ENCODE assay signal across 7 mouse cellular contexts in genomic region chr1:156672720-156673475, GRCm38 (mm10). TPM values are rescaled to one million over a fixed set of nuclear protein-coding genes. Genes with fewer than 3 reads are reported as not detected.
DNase-seq lines count a peak whose midpoint lies in the region; ATAC-seq and TF ChIP-seq lines count a peak whose summit lies in the region.

No protein-coding gene starts in this region.

- no peak for ATAC-seq in forebrain, postnatal 0 days
- no peak for ATAC-seq in liver, embryonic 12.5 days

- H3K9ac ChIP-seq in MEL (ENCODE audit: control insufficient read depth, low read depth, low read length, poor library complexity, severe bottlenecking), result peak overlapping the region; percentile 82
- no peak overlapping the region for H3K9ac ChIP-seq in forebrain, postnatal 0 days
- peak overlapping the region; percentile 69 for H3K9ac ChIP-seq in liver, embryonic 12.5 days

- TF ChIP-seq POLR2A in MEL (IDR thresholded peaks at IDR 0.05; ENCODE audit: control insufficient read depth in 1 of 2, insufficient read depth in 1 of 2, low read depth in 1 of 2, low read length in 2 of 2, poor library complexity in 1 of 2), result peak in 1 of 2 experiments; percentile 49; a peak in 1 of 4 replicates

- H3K4me1 ChIP-seq in MEL (ENCODE audit: control insufficient read depth in 1 of 2, insufficient read depth in 2 of 2, low read length in 2 of 2), result peaks cover 0 to under 1% of the 10 kb centered on the region in 2 experiments; a peak in 1 of 4 replicates
- no peaks in the 10 kb centered on the region for H3K4me1 ChIP-seq in forebrain, postnatal 0 days (ENCODE audit: insufficient read depth)
- peaks cover 22% of the 10 kb centered on the region for H3K4me1 ChIP-seq in liver, embryonic 12.5 days

- no peak for TF ChIP-seq RAD21 in MEL (IDR thresholded peaks at IDR 0.05; ENCODE audit: low read depth, low read length)

- peak overlapping the region; percentile 92 for H3K4me2 ChIP-seq in forebrain, postnatal 0 days (ENCODE audit: low read depth)
- peak overlapping the region; percentile 99 for H3K4me2 ChIP-seq in liver, embryonic 12.5 days

- WGBS in forebrain, postnatal 0 days, result 9% methylated on average over 14 of the region's 14 CpGs
- 9% methylated on average over 14 of the region's 14 CpGs for WGBS in liver, embryonic 12.5 days (ENCODE audit: insufficient replicate concordance)

- H3K27me3 ChIP-seq in MEL (ENCODE audit: control insufficient read depth in 1 of 2, insufficient read depth in 2 of 2, low read length in 2 of 2), result no peaks in the 10 kb centered on the region
- H3K27me3 ChIP-seq in forebrain, postnatal 0 days (ENCODE audit: insufficient read depth, low read length), result 0 out of 2 replicates have a peak, but pooled peaks cover 3% of the 10 kb centered on the region
- peaks cover 23% of the 10 kb centered on the region; the same call in 1 of the 2 replicates for H3K27me3 ChIP-seq in liver, embryonic 12.5 days (replicated peaks)

- H3K36me3 ChIP-seq in MEL (ENCODE audit: control insufficient read depth in 1 of 2, insufficient read depth in 2 of 2, low read length in 2 of 2), result peaks cover 0 to 3% of the 10 kb centered on the region in 2 experiments; a peak in 2 of 4 replicates
- no peaks in the 10 kb centered on the region for H3K36me3 ChIP-seq in forebrain, postnatal 0 days (ENCODE audit: insufficient read depth)
- no peaks in the 10 kb centered on the region for H3K36me3 ChIP-seq in liver, embryonic 12.5 days

- H3K4me3 ChIP-seq in MEL (ENCODE audit: control insufficient read depth in 1 of 2, insufficient read depth in 1 of 2, low read depth in 2 of 2, low read length in 2 of 2), result peak overlapping the region; percentile 83 to 97
- peak overlapping the region; percentile 48 for H3K4me3 ChIP-seq in forebrain, postnatal 0 days (ENCODE audit: low read depth, low read length)
- H3K4me3 ChIP-seq in liver, embryonic 12.5 days, result peak overlapping the region; percentile 72

- no peak for TF ChIP-seq EP300 in MEL (IDR thresholded peaks at IDR 0.05; ENCODE audit: low read depth in 1 of 2, low read length in 2 of 2)

- TF ChIP-seq CTCF in MEL (IDR thresholded peaks at IDR 0.05 in 2 of 3, conservative IDR thresholded peaks at IDR 0.05 in 1 of 3; ENCODE audit: control insufficient read depth in 1 of 3, insufficient read depth in 1 of 3, low read depth in 2 of 3, low read length in 3 of 3, poor library complexity in 1 of 3, severe bottlenecking in 1 of 3), result no peak
- no peak for TF ChIP-seq CTCF in forebrain, postnatal 0 days (IDR thresholded peaks at IDR 0.05; ENCODE audit: low read depth)

- DNase-seq in B cell, adult 2 months, result peak; percentile 57 to 63
- peak; percentile 83 for DNase-seq in MEL (ENCODE audit: low read depth, low spot score)
- no peak for DNase-seq in forebrain, postnatal 0 days
- DNase-seq in retina, embryonic 14.5 days (ENCODE audit: low spot score), result peak; percentile 68
- DNase-seq in right cerebral cortex, postnatal 36 days (ENCODE audit: low spot score in 2 of 2), result no peak
- no peak for DNase-seq in layer of hippocampus, adult 8-10 months (ENCODE audit: low spot score in 2 of 2)

- no peaks in the 10 kb centered on the region for H3K9me3 ChIP-seq in MEL (replicated peaks; ENCODE audit: insufficient read depth, low read length)
- H3K9me3 ChIP-seq in forebrain, postnatal 0 days (ENCODE audit: low read length), result no peaks in the 10 kb centered on the region
- H3K9me3 ChIP-seq in liver, embryonic 12.5 days (replicated peaks), result no peaks in the 10 kb centered on the region

- H3K27ac ChIP-seq in MEL (ENCODE audit: control insufficient read depth, low read depth, low read length), result peak overlapping the region; percentile 74
- H3K27ac ChIP-seq in forebrain, postnatal 0 days (ENCODE audit: low read depth, low read length), result no peak overlapping the region
- no peak overlapping the region for H3K27ac ChIP-seq in liver, embryonic 12.5 days

- no peaks in the 10 kb centered on the region; the same call in 1 of the 2 replicates for H3K79me2 ChIP-seq in MEL (ENCODE audit: control insufficient read depth, insufficient read depth, low read length, poor library complexity)

TF ChIP-seq in MEL, 35 proteins besides CTCF, POLR2A, EP300 and RAD21:
- TF ChIP-seq USF1 (IDR thresholded peaks at IDR 0.05; ENCODE audit: low read depth, low read length) (peak; percentile 64), GATA1 (IDR thresholded peaks at IDR 0.05; ENCODE audit: low read depth, low read length) (no peak), ELF1 (IDR thresholded peaks at IDR 0.05; ENCODE audit: low read depth, low read length) (peak; percentile 40; the same call in 1 of the 2 replicates), MXI1 (IDR thresholded peaks at IDR 0.05; ENCODE audit: low read depth, low read length) (peak; percentile 93), SIN3A (IDR thresholded peaks at IDR 0.05; ENCODE audit: low read length) (peak; percentile 86), MAX (IDR thresholded peaks at IDR 0.05; ENCODE audit: low read length) (peak; percentile 95), MAFK (IDR thresholded peaks at IDR 0.05; ENCODE audit: borderline replicate concordance, low read depth, low read length) (no peak), MYC (IDR thresholded peaks at IDR 0.05; ENCODE audit: low read depth, low read length) (peak; percentile 97), CHD2 (IDR thresholded peaks at IDR 0.05; ENCODE audit: low read length) (peak; percentile 50; the same call in 1 of the 2 replicates), NELFE (IDR thresholded peaks at IDR 0.05; ENCODE audit: low read depth, low read length) (peak; percentile 2; the same call in 1 of the 2 replicates), MEF2A (IDR thresholded peaks at IDR 0.05; ENCODE audit: extremely low read depth, insufficient replicate concordance, low read depth, low read length, poor library complexity, severe bottlenecking) (no peak), BHLHE40 (IDR thresholded peaks at IDR 0.05; ENCODE audit: borderline replicate concordance, low read depth, low read length) (peak; percentile 67; the same call in 1 of the 2 replicates), MYB (IDR thresholded peaks at IDR 0.05; ENCODE audit: low read depth, low read length) (no peak), ETS1 (IDR thresholded peaks at IDR 0.05; ENCODE audit: low read depth, low read length) (0 out of 2 replicates have a peak, but pooled peaks have one; percentile 5)

RNA-seq across cellular contexts. Expression of gene Tor3a, which starts 1.3 kb away (rescaled TPM):
- 6.7 and 7.1 TPM in 2 replicates for total RNA-seq in MEL (2012; rRNA removed)
- polyA plus RNA-seq in MEL (2012; ENCODE audit: insufficient read depth in 1 of 2, insufficient read length in 2 of 2, low read depth in 1 of 2, low replicate concordance in 2 of 2, missing spikeins in 1 of 2), result 1 to 10 TPM in 1 of 2 experiments, not detected in 1; 9.4 TPM
- total RNA-seq in forebrain, postnatal 0 days (2014; rRNA removed), result 1.5 and 4.5 TPM in 2 replicates
- polyA plus RNA-seq in forebrain, postnatal 0 days (2015; fragmentation: Nextera tagmentation; extraction: Ambion mirVana), result 4.0 and 4.4 TPM in 2 replicates
- polyA plus RNA-seq in liver, embryonic 12.5 days (2016; fragmentation: Nextera tagmentation; extraction: Ambion mirVana), result 2.9 and 3.3 TPM in 2 replicates
- 10 to 100 TPM in 1 of 4 experiments, 1 to 10 TPM in 3; 8.2 to 11.9 (median 8.7) TPM for total RNA-seq in layer of hippocampus, adult 8-10 months (2022)

RNA-seq across cellular contexts. Expression of gene Fam20b, which starts 46.0 kb away (rescaled TPM):
- 19.4 and 19.6 TPM in 2 replicates for total RNA-seq in MEL (2012; rRNA removed)
- 10 to 100 TPM in 1 of 2 experiments, not detected in 1; 22.0 TPM for polyA plus RNA-seq in MEL (2012; ENCODE audit: insufficient read depth in 1 of 2, insufficient read length in 2 of 2, low read depth in 1 of 2, low replicate concordance in 2 of 2, missing spikeins in 1 of 2)
- total RNA-seq in forebrain, postnatal 0 days (2014; rRNA removed), result 60.6 and 68.1 TPM in 2 replicates
- 21.0 and 30.4 TPM in 2 replicates for polyA plus RNA-seq in forebrain, postnatal 0 days (2015; fragmentation: Nextera tagmentation; extraction: Ambion mirVana)
- polyA plus RNA-seq in liver, embryonic 12.5 days (2016; fragmentation: Nextera tagmentation; extraction: Ambion mirVana), result 15.5 and 17.1 TPM in 2 replicates
- 10 to 100 TPM; 70.3 to 84.4 (median 79.3) TPM for total RNA-seq in layer of hippocampus, adult 8-10 months (2022)

Comparison
In these comparisons a context has a peak if more than half of its experiments do, and no peak if none do; other contexts are left out.
1. DNase-seq: peak in B cell, adult 2 months (2 of 2), MEL (single experiment) and retina, embryonic 14.5 days (single experiment); none in forebrain, postnatal 0 days (single experiment), right cerebral cortex, postnatal 36 days (0 of 2) and layer of hippocampus, adult 8-10 months (0 of 2).
2. Peak in every context shown above with its lines, with median percentiles within 50 percentile points of each other: H3K4me3 ChIP-seq.